Mouse (Mus musculus) thymus, postnatal 14 days (tissue): Measurements from ENCODE around the gene Hipk3.

ENCODE experiments used
- DNase-seq: peaks from one replicate; pipeline ENCODE4 v3.0.0; 2021

Hipk3 gene

DNA sequence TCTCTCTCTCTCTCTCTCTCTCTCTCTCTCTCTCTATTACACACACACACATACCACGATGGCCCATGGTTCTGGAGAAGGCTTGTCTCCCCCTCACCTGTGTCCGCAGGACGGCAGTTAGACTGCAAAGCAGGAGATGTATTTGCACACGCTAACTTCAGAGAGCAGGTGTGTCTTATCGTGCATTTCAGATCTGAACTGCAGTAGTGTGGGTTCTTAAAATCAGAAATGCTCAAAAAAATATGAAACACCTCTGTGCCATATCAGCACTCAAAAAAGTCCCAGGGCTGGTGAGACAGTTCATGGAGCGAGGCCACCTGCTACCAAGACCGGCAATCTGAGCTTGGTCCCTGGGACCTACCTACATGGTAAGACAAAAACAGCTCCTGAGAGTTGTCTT is 82.4 kb downstream of the Hipk3 start:
- peak; percentile 58 for DNase-seq

- peak; percentile 28 for DNase-seq
Measured at GRCm38 (mm10) chr2:104410963-104411545, 83.2 kb downstream of the Hipk3 start, which contains the start of gene D430041D05Rik. TSS of gene D430041D05Rik (minus strand) at chr2:104411013.

GRCm38 (mm10) chr2:104409851-104410821 is 84.1 kb downstream of the Hipk3 start:
- DNase-seq = peak; percentile 75

DNA sequence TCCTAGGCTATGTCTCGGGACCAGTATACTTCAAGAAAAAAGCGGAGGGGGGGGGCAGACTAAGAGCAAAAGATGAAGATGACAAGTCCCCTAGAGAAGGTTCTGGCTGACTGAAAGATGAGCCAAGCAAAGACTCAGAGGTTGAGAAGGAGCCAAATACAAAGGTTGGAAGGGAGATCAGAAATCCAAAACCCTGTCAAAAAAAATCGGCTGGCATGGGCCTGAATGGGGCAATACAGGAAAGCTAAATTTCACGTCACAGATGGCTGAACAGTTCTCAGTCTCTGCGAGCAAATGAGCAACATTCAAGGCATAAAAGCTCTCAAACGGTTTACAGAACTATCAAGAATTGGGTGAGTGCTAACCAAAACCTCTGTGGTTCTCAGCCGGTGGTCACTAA is 85.9 kb downstream of the Hipk3 start:
- DNase-seq = no peak

DNA sequence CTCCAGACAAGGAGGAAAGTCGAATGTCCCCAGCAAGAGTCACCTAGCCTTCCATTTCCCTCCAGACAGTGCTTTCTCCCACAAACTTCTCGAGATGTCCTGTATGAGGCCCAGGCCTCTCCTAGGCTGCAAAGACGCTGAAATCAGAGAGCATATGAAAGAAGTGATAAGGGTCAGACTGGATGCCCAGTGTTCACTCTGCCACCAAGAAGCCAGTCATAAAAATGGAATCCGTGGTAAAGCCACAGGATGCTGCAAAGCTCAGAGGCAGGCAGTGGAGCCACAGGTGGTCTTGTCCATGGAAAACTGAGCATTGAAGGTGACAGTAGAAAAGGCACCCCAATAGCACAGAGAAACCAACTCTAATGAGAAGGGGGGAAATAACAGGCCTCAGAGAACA is 86.3 kb downstream of the Hipk3 start:
- DNase-seq = no peak

GRCm38 (mm10) chr2:104404036-104404435 is 90.2 kb downstream of the Hipk3 start:
- no peak for DNase-seq

DNA sequence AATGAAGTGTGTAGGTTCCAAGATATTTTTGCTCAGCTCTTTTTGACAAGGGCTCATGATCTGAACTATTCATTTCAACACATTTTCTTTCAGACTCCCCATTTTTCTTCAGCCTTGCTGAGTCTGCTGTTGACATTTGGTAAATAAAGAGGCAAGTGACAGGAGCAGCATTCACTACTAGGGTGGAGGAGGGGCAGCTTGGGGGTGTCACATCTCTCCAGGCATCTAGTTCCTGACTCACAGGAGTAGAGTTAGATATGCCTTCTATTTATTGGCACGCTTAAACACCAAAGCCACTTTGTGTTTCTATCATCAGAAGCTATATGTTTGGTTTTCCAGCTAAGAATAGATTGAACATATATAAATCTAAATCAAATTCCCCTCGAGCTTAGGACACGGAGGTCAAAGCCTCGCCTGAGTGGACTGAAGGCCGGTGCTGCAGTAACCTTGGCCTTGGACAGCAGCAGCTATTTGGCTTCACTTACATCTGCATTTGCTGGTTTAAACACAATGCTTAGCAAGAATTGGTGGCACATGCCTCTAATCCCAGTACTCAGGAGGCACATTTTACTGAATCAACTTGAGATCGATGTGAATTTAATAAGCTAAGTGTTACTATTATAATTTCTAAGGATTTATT is 95.5 kb downstream of the Hipk3 start:
- no peak for DNase-seq

- no peak for DNase-seq
Measured at GRCm38 (mm10) chr2:104395961-104396360, 98.3 kb downstream of the Hipk3 start.

- DNase-seq = no peak
Measured at GRCm38 (mm10) chr2:104394769-104395168, 99.5 kb downstream of the Hipk3 start.

DNA sequence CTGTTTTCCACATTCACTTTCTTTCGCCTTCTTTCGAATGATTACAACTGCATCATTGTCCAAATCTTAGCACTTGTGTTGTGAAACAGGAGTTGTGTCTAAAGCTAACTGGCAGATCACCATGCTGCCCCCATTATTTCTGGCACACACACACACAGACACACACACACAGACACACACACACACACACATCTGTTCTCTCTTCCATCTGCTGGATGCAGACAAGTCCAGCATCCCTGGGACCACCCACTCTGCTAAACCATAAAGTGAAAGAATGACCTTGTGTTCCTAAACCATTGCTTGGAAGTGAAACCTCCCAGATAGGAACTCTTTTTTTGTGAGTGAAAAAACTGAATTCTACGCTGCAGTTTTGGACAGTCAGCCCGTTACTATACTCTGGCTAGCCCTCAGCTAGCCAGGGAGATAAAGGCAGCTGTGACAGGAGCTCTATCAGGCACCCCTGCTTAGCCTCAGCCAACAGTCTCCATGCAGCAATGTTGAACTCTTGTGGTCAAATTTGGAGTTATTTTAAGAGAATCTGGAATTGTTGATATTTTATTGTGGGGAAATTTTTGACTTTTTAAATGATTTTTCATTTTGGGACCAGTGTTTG is 101.4 kb downstream of the Hipk3 start:
- no peak for DNase-seq

DNA sequence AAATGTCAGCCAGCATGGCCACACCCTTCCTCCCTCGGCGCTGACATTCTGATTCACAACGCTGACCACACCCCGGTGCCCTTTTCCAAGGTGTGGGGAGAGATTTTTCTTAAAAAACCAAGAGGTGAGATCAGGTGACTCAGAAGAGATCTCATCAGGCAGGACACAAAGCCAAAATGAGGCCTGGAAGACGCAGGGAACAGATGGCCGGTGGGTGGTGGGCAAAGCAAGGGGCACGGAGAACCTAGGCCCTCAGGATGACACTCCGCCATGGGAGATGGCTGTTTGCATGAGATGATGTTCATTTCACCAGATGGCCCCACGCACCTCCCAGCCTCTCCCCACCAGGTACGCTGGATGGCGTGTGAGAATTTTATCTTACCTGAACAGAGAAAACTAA is 105.0 kb downstream of the Hipk3 start:
- no peak for DNase-seq

DNA sequence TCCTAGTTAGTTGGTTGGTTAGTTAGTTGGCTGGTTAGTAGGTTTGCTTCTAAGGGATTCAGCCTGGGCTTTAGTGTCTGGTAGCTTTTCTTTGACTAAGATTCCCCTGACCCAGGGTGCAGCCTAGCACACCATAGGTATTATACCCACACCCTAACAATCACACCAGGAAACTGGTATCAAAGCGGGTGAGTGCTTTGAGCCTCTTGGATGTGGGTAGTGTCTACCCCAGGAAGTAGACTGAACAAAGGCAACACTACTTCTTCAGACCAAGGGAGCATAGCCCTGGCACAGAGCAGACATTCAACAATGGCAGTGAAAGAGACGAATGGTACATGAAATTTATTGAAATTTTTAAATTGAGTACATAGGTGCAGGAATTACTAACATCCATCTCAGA is 108.3 kb downstream of the Hipk3 start:
- peak; percentile 51 for DNase-seq

GRCm38 (mm10) chr2:104383589-104383988 is 110.7 kb downstream of the Hipk3 start:
- no peak for DNase-seq

GRCm38 (mm10) chr2:104382813-104383212 is 111.4 kb downstream of the Hipk3 start:
- no peak for DNase-seq

- DNase-seq = no peak
Measured at GRCm38 (mm10) chr2:104379304-104379703, 114.9 kb downstream of the Hipk3 start.

GRCm38 (mm10) chr2:104378791-104379190 is 115.5 kb downstream of the Hipk3 start:
- no peak for DNase-seq

- DNase-seq = no peak
Measured at GRCm38 (mm10) chr2:104377990-104378389, 116.3 kb downstream of the Hipk3 start.
